Comparison of ENCODE assay signal across 44 mouse cellular contexts in genomic region chr16:36209967-36210453, GRCm38 (mm10). TPM values are rescaled to one million over a fixed set of nuclear protein-coding genes. Genes with fewer than 3 reads are reported as not detected.
"Had no signal": no experiment of that assay in that cellular context is flagged by ENCODE, and none has a peak within 500 bp of the region (broad histone marks: within the 10 kb centered on the region; RNA-seq: fewer than 3 reads in every experiment).

TSS of gene Gm5416 (plus strand) at chr16:36210403.

- H3K9me3 ChIP-seq: limb, embryonic 10.5 days; limb, embryonic 12.5 days; limb, embryonic 13.5 days; limb, embryonic 15.5 days; liver, embryonic 12.5 days; liver, embryonic 13.5 days; liver, embryonic 15.5 days; lung, embryonic 15.5 days; megakaryocyte, embryonic 14.5 days; midbrain, embryonic 10.5 days; midbrain, embryonic 12.5 days; midbrain, embryonic 13.5 days; midbrain, embryonic 15.5 days; neural tube, embryonic 12.5 days; neural tube, embryonic 13.5 days had no signal

- H3K27ac ChIP-seq: limb, embryonic 10.5 days; limb, embryonic 12.5 days; limb, embryonic 13.5 days; limb, embryonic 15.5 days; liver, embryonic 12.5 days; liver, embryonic 13.5 days; liver, embryonic 14.5 days; liver, embryonic 15.5 days; lung, embryonic 15.5 days; macrophage; midbrain, embryonic 10.5 days; midbrain, embryonic 12.5 days; midbrain, embryonic 13.5 days; midbrain, embryonic 15.5 days; neural tube, embryonic 12.5 days; neural tube, embryonic 13.5 days had no signal

- H3K4me2 ChIP-seq: limb, embryonic 12.5 days; limb, embryonic 13.5 days; limb, embryonic 15.5 days; liver, embryonic 12.5 days; liver, embryonic 13.5 days; liver, embryonic 15.5 days; lung, embryonic 14.5 days; lung, embryonic 15.5 days; midbrain, embryonic 11.5 days; midbrain, embryonic 12.5 days; midbrain, embryonic 13.5 days; midbrain, embryonic 15.5 days; neural tube, embryonic 12.5 days; neural tube, embryonic 13.5 days had no signal

- H3K27me3 ChIP-seq: limb, embryonic 12.5 days; limb, embryonic 13.5 days; limb, embryonic 15.5 days; liver, embryonic 12.5 days; liver, embryonic 13.5 days; liver, embryonic 15.5 days; lung, embryonic 15.5 days; megakaryocyte, embryonic 14.5 days; midbrain, embryonic 12.5 days; midbrain, embryonic 13.5 days; midbrain, embryonic 15.5 days; neural tube, embryonic 12.5 days; neural tube, embryonic 13.5 days had no signal

- H3K9ac ChIP-seq: limb, embryonic 12.5 days; limb, embryonic 13.5 days; limb, embryonic 15.5 days; liver, embryonic 12.5 days; liver, embryonic 13.5 days; liver, embryonic 14.5 days; liver, embryonic 15.5 days; lung, embryonic 14.5 days; lung, embryonic 15.5 days; midbrain, embryonic 12.5 days; midbrain, embryonic 13.5 days; midbrain, embryonic 15.5 days; neural tube, embryonic 12.5 days; neural tube, embryonic 13.5 days had no signal

- H3K36me3 ChIP-seq: limb, embryonic 10.5 days; limb, embryonic 12.5 days; limb, embryonic 13.5 days; limb, embryonic 15.5 days; liver, embryonic 12.5 days; liver, embryonic 13.5 days; liver, embryonic 15.5 days; lung, embryonic 15.5 days; midbrain, embryonic 10.5 days; midbrain, embryonic 12.5 days; midbrain, embryonic 13.5 days; midbrain, embryonic 15.5 days; neural tube, embryonic 12.5 days; neural tube, embryonic 13.5 days had no signal

- H3K4me3 ChIP-seq: limb, embryonic 10.5 days; limb, embryonic 12.5 days; limb, embryonic 13.5 days; limb, embryonic 15.5 days; liver, embryonic 12.5 days; liver, embryonic 13.5 days; liver, embryonic 15.5 days; lung, embryonic 15.5 days; megakaryocyte, embryonic 14.5 days; midbrain, embryonic 10.5 days; midbrain, embryonic 12.5 days; midbrain, embryonic 13.5 days; midbrain, embryonic 15.5 days; myocyte; neural tube, embryonic 12.5 days; neural tube, embryonic 13.5 days had no signal

- ATAC-seq: liver, embryonic 12.5 days; lung, postnatal 0 days; midbrain, embryonic 13.5 days; midbrain, embryonic 15.5 days; midbrain, embryonic 16.5 days had no signal

- H3K4me1 ChIP-seq: limb, embryonic 10.5 days; limb, embryonic 12.5 days; limb, embryonic 13.5 days; limb, embryonic 15.5 days; liver, embryonic 12.5 days; liver, embryonic 13.5 days; liver, embryonic 15.5 days; lung, embryonic 15.5 days; megakaryocyte, embryonic 14.5 days; midbrain, embryonic 10.5 days; midbrain, embryonic 12.5 days; midbrain, embryonic 13.5 days; midbrain, embryonic 15.5 days; neural tube, embryonic 12.5 days; neural tube, embryonic 13.5 days had no signal

- DNase-seq: left cerebral cortex, postnatal 4 days; liver, embryonic 13.5 days; lung, adult 18-20 months; lung, adult 2 months; lung, embryonic 14.5 days; lung, postnatal 10 days; lung, postnatal 14 days; lung, postnatal 36 days; lung, postnatal 4 days; midbrain, embryonic 14.5 days had no signal

RNA-seq across cellular contexts. Expression of gene Gm5416, which starts in this region (rescaled TPM):
- total RNA-seq: left cerebral cortex, adult 8-10 months; left cerebral cortex, postnatal 10 days; left cerebral cortex, postnatal 14 days; left cerebral cortex, postnatal 25 days; left cerebral cortex, postnatal 36 days; left cerebral cortex, postnatal 4 days; liver, adult 2 months; megakaryocyte progenitor cell, adult 5-6 weeks; megakaryocyte-erythroid progenitor cell, adult 5-6 weeks; midbrain, postnatal 0 days; monocyte, adult 5-6 weeks had no signal
- polyA plus RNA-seq: limb, embryonic 10.5 days; limb, embryonic 11.5 days; limb, embryonic 12.5 days; limb, embryonic 13.5 days; limb, embryonic 14.5 days; limb, embryonic 15.5 days; liver, adult 2 months; lung, adult 2 months; lung, embryonic 14.5 days; lung, embryonic 15.5 days; lung, embryonic 16.5 days; macrophage; midbrain, embryonic 10.5 days; midbrain, embryonic 11.5 days; midbrain, embryonic 12.5 days; midbrain, embryonic 13.5 days; midbrain, embryonic 14.5 days; midbrain, embryonic 15.5 days; midbrain, embryonic 16.5 days; midbrain, postnatal 0 days; myocyte; neural tube, embryonic 11.5 days; neural tube, embryonic 12.5 days; neural tube, embryonic 13.5 days had no signal
